ENCODE assay signal across 10 mouse cellular contexts in genomic region chr10:103236460-103236772, GRCm38 (mm10). TPM values are rescaled to one million over a fixed set of nuclear protein-coding genes. Genes with fewer than 3 reads are reported as not detected.
DNase-seq lines count a peak whose midpoint lies in the region; ATAC-seq and TF ChIP-seq lines count a peak whose summit lies in the region.
"Had no signal": no experiment of that assay in that cellular context is flagged by ENCODE, and none has a peak within 500 bp of the region (broad histone marks: within the 10 kb centered on the region; RNA-seq: fewer than 3 reads in every experiment).

No protein-coding gene starts in this region.

- no peaks in the 10 kb centered on the region for H3K36me3 ChIP-seq in kidney, embryonic 15.5 days
- H3K36me3 ChIP-seq in embryonic facial prominence, embryonic 15.5 days, result no peaks in the 10 kb centered on the region
- no peaks in the 10 kb centered on the region for H3K36me3 ChIP-seq in hindbrain, embryonic 15.5 days
- no peaks in the 10 kb centered on the region for H3K36me3 ChIP-seq in midbrain, postnatal 0 days (ENCODE audit: insufficient read depth, low read length)

- H3K9me3 ChIP-seq in kidney, embryonic 15.5 days (replicated peaks), result no peaks in the 10 kb centered on the region
- H3K9me3 ChIP-seq in embryonic facial prominence, embryonic 15.5 days (replicated peaks), result no peaks in the 10 kb centered on the region
- no peaks in the 10 kb centered on the region for H3K9me3 ChIP-seq in hindbrain, embryonic 15.5 days
- H3K9me3 ChIP-seq in midbrain, postnatal 0 days (ENCODE audit: low read length), result no peaks in the 10 kb centered on the region

- H3K9ac ChIP-seq in kidney, embryonic 15.5 days, result no peak overlapping the region
- no peak overlapping the region for H3K9ac ChIP-seq in embryonic facial prominence, embryonic 15.5 days
- no peak overlapping the region for H3K9ac ChIP-seq in hindbrain, embryonic 15.5 days
- H3K9ac ChIP-seq in midbrain, postnatal 0 days (replicated peaks; ENCODE audit: low read length, poor library complexity, severe bottlenecking), result no peak overlapping the region

- H3K27me3 ChIP-seq in kidney, embryonic 15.5 days, result no peaks in the 10 kb centered on the region
- H3K27me3 ChIP-seq in embryonic facial prominence, embryonic 15.5 days, result no peaks in the 10 kb centered on the region
- no peaks in the 10 kb centered on the region for H3K27me3 ChIP-seq in hindbrain, embryonic 15.5 days
- H3K27me3 ChIP-seq in midbrain, postnatal 0 days (ENCODE audit: insufficient read depth, low read length), result no peaks in the 10 kb centered on the region

- ATAC-seq in kidney, embryonic 15.5 days (replicated peaks; ENCODE audit: low FRiP score), result no peak
- no peak for ATAC-seq in embryonic facial prominence, embryonic 15.5 days (ENCODE audit: insufficient number of reproducible peaks, low FRiP score, low TSS enrichment, low read depth)
- 0 out of 2 replicates have a peak, but pooled peaks have one; percentile 20 for ATAC-seq in hindbrain, embryonic 15.5 days (ENCODE audit: low FRiP score, low read depth)
- ATAC-seq in midbrain, postnatal 0 days (ENCODE audit: low FRiP score), result no peak; the same call in 1 of the 2 replicates
- ATAC-seq in CD4-positive, CD25-positive, alpha-beta regulatory T cell, adult 4 months, result no peak

- no peaks in the 10 kb centered on the region for H3K4me1 ChIP-seq in kidney, embryonic 15.5 days
- no peaks in the 10 kb centered on the region for H3K4me1 ChIP-seq in embryonic facial prominence, embryonic 15.5 days
- 0 out of 2 replicates have a peak, but pooled peaks cover 4% of the 10 kb centered on the region for H3K4me1 ChIP-seq in hindbrain, embryonic 15.5 days (replicated peaks)
- H3K4me1 ChIP-seq in midbrain, postnatal 0 days (ENCODE audit: insufficient read depth, low read length), result no peaks in the 10 kb centered on the region

- 24% methylated on average over 4 of the region's 4 CpGs for WGBS in kidney, embryonic 15.5 days
- WGBS in embryonic facial prominence, embryonic 15.5 days, result 21% methylated on average over 4 of the region's 4 CpGs
- WGBS in hindbrain, embryonic 15.5 days, result 18% methylated on average over 4 of the region's 4 CpGs
- WGBS in midbrain, postnatal 0 days, result 22% methylated on average over 4 of the region's 4 CpGs

- TF ChIP-seq CTCF in midbrain, postnatal 0 days (IDR thresholded peaks at IDR 0.05), result no peak

- H3K4me2 ChIP-seq in kidney, embryonic 15.5 days, result peak overlapping the region; percentile 67
- H3K4me2 ChIP-seq in embryonic facial prominence, embryonic 15.5 days (replicated peaks), result peak overlapping the region; percentile 75; the same call in 1 of the 2 replicates
- H3K4me2 ChIP-seq in hindbrain, embryonic 15.5 days, result peak overlapping the region; percentile 79
- H3K4me2 ChIP-seq in midbrain, postnatal 0 days (ENCODE audit: low read depth, low read length, poor library complexity, severe bottlenecking), result peak overlapping the region; percentile 59

- H3K4me3 ChIP-seq in kidney, embryonic 15.5 days (replicated peaks), result peak overlapping the region; percentile 58
- H3K4me3 ChIP-seq in embryonic facial prominence, embryonic 15.5 days (replicated peaks), result peak overlapping the region; percentile 58
- H3K4me3 ChIP-seq in hindbrain, embryonic 15.5 days, result peak overlapping the region; percentile 68
- H3K4me3 ChIP-seq in midbrain, postnatal 0 days (ENCODE audit: low read depth, low read length), result peak overlapping the region; percentile 72; the same call in 1 of the 2 replicates

- no peak overlapping the region for H3K27ac ChIP-seq in kidney, embryonic 15.5 days
- H3K27ac ChIP-seq in embryonic facial prominence, embryonic 15.5 days (replicated peaks), result no peak overlapping the region
- no peak overlapping the region for H3K27ac ChIP-seq in hindbrain, embryonic 15.5 days (replicated peaks)
- no peak overlapping the region for H3K27ac ChIP-seq in midbrain, postnatal 0 days (ENCODE audit: low read depth, low read length)

- no peak for DNase-seq in kidney, postnatal 10 days
- no peak for DNase-seq in midbrain, postnatal 0 days (ENCODE audit: low spot score)
- DNase-seq in lung, postnatal 4 days, result no peak
- DNase-seq in yolk sac, embryonic 10.5 days (ENCODE audit: low spot score), result no peak
- DNase-seq: thymus, adult 2 months had no signal

RNA-seq across cellular contexts. Expression of gene Lrriq1, which starts 0.3 kb away (rescaled TPM):
- 17.9 TPM in 2 replicates for polyA plus RNA-seq in kidney, embryonic 15.5 days (2015; fragmentation: Nextera tagmentation; extraction: Ambion mirVana)
- 8.6 and 10.7 TPM in 2 replicates for polyA plus RNA-seq in embryonic facial prominence, embryonic 15.5 days (2015; fragmentation: Nextera tagmentation; extraction: Ambion mirVana)
- polyA plus RNA-seq in hindbrain, embryonic 15.5 days (2015; fragmentation: Nextera tagmentation; extraction: Ambion mirVana), result 4.3 and 5.5 TPM in 2 replicates
- total RNA-seq in midbrain, postnatal 0 days (2014; rRNA removed), result 0.61 and 1.2 TPM in 2 replicates
- polyA plus RNA-seq in midbrain, postnatal 0 days (2015; fragmentation: Nextera tagmentation; extraction: Ambion mirVana), result 1.9 and 3.9 TPM in 2 replicates
- polyA plus RNA-seq in CD4-positive, CD25-positive, alpha-beta regulatory T cell, adult 4 months (2017; shearing (Covaris generic)), result under 1 TPM in 1 of 2 experiments, not detected in 1; 0.27 TPM
- polyA plus RNA-seq: liver, embryonic 16.5 days had no signal
